Mouse (Mus musculus) embryonic facial prominence, embryonic 10.5 days (tissue): Measurements from ENCODE around the gene Adcy1. TPM values are rescaled to one million over a fixed set of nuclear protein-coding genes. Genes with fewer than 3 reads are reported as not detected.

ENCODE experiments used
- DNase-seq: peaks from one replicate; pipeline ENCODE4 v3.0.0-alpha.2; 2017; ENCODE audit warnings: low spot score
- H3K27ac ChIP-seq: fragments of 300-500 bp; sonication (generic); replicated peaks from 2 replicates; pipeline ENCODE4 v1.5.1; 2016; ENCODE audit warnings: mild to moderate bottlenecking
- H3K27me3 ChIP-seq: fragments of 300-500 bp; sonication (generic); replicated peaks from 2 replicates; pipeline ENCODE4 v1.6.1; 2016; ENCODE audit warnings: low read depth, mild to moderate bottlenecking; ENCODE audit not compliant: poor library complexity, severe bottlenecking
- H3K36me3 ChIP-seq: fragments of 300-500 bp; sonication (generic); replicated peaks from 2 replicates; pipeline ENCODE4 v1.6.1; 2016; ENCODE audit warnings: mild to moderate bottlenecking, moderate library complexity
- H3K4me1 ChIP-seq: fragments of 300-500 bp; sonication (generic); 2 replicates; pipeline ENCODE4 v1.6.1; 2016
- H3K4me3 ChIP-seq: fragments of 300-500 bp; sonication (generic); 2 replicates; pipeline ENCODE4 v1.5.1; 2016; ENCODE audit warnings: mild to moderate bottlenecking, moderate library complexity
- H3K9me3 ChIP-seq: fragments of 300-500 bp; sonication (generic); 2 replicates; pipeline ENCODE4 v1.6.1; 2016; ENCODE audit warnings: mild to moderate bottlenecking
- WGBS: fragments of 180-500 bp; shearing (Covaris S2); methylation state at CpG from one replicate; pipeline ENCODE4 v1.1.7; 2016; 5-methylcytosine and 5-hydroxymethylcytosine counted together
- polyA plus RNA-seq: library from polyadenylated mRNA; unstranded; fragments of >200 nt; fragmentation: Nextera tagmentation; extraction: Ambion mirVana; gene quantifications from 2 replicates; pipeline ENCODE4 v1.2.1, GENCODE M21; 2016

Gene Adcy1
- polyA plus RNA-seq, 1 experiment from 2014 or later = 1.2 TPM

DNA sequence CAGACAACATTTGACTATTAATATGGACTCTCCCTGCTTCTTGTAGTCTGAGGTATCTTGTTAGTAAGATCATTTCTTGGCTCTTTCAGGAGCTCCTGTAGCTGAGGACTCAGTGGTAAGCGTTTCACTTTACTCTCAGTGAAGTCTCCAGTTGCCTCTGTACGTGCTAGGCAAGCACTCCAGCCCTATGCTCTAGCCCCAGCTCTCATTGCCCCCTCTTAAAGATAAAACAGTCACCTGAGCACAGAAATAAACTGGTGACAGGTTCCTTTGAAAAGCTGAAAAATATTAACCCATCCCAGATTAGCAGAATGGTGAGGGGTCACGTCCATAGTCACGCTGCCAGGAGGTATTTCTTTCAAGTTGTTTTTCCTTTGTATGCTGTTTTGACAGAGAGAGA is 115.4 kb downstream of the Adcy1 start:
- Histone ChIP-seq H3K4me3 (no peak overlapping the region), H3K4me1 (peaks cover 10% of the 10 kb centered on the region), H3K27ac (no peak overlapping the region), H3K27me3 (no peaks in the 10 kb centered on the region), H3K9me3 (no peaks in the 10 kb centered on the region), H3K36me3 (no peaks in the 10 kb centered on the region)
- no peak for DNase-seq
- WGBS = 80% methylated on average over 4 of the region's 4 CpGs

DNA sequence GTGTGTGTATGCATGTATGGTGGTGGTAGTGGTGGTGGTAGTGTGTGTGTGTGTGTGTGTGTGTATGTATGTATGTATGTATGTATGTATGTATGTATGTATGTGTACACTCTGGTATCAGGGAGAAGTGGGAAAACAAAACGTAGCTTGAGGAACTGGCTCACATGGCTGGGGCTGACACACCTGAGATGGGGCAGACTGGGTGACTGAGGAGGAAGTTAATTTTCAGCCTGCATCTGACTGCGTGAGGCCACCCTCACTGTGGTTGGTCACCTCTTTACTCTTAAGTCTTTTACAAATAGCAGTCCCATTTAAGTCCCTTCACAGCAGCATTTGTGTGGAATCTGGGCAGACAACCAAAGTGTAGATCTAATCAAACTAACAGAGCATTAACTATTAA is 116.0 kb downstream of the Adcy1 start:
- H3K36me3 ChIP-seq = no peaks in the 10 kb centered on the region
- 83% methylated on average over 2 of the region's 2 CpGs for WGBS
- peaks cover 14% of the 10 kb centered on the region for H3K4me1 ChIP-seq
- H3K27ac ChIP-seq = no peak overlapping the region
- no peaks in the 10 kb centered on the region for H3K9me3 ChIP-seq
- no peaks in the 10 kb centered on the region for H3K27me3 ChIP-seq
- no peak overlapping the region for H3K4me3 ChIP-seq
- DNase-seq = no peak

GRCm38 (mm10) chr11:7182409-7183042 is 119.2 kb downstream of the Adcy1 start:
- no peak overlapping the region for H3K27ac ChIP-seq
- DNase-seq = no peak
- H3K9me3 ChIP-seq = no peaks in the 10 kb centered on the region
- H3K4me3 ChIP-seq = no peak overlapping the region
- H3K27me3 ChIP-seq = no peaks in the 10 kb centered on the region
- no peaks in the 10 kb centered on the region for H3K36me3 ChIP-seq
- WGBS = 38% methylated on average over 8 of the region's 8 CpGs
- peaks cover 35% of the 10 kb centered on the region for H3K4me1 ChIP-seq

GRCm38 (mm10) chr11:7184420-7184819 is 121.1 kb downstream of the Adcy1 start:
- no peak overlapping the region for H3K27ac ChIP-seq
- no peaks in the 10 kb centered on the region for H3K9me3 ChIP-seq
- no peaks in the 10 kb centered on the region for H3K36me3 ChIP-seq

GRCm38 (mm10) chr11:7187472-7187871 is 124.2 kb downstream of the Adcy1 start:
- no peaks in the 10 kb centered on the region for H3K27me3 ChIP-seq
- H3K4me1 ChIP-seq = peaks cover 34% of the 10 kb centered on the region
- H3K27ac ChIP-seq = no peak overlapping the region
- H3K9me3 ChIP-seq = no peaks in the 10 kb centered on the region
- no peak for DNase-seq
- H3K36me3 ChIP-seq = no peaks in the 10 kb centered on the region
- H3K4me3 ChIP-seq = no peak overlapping the region
- 38% methylated on average over 8 of the region's 8 CpGs for WGBS

More at GRCm38 (mm10) chr11:7184420-7184819, 121.1 kb downstream of the Adcy1 start:
- no peaks in the 10 kb centered on the region for H3K27me3 ChIP-seq
- H3K4me3 ChIP-seq = no peak overlapping the region
- DNase-seq = no peak
- WGBS = 18% methylated on average over 1 of the region's 1 CpGs
- H3K4me1 ChIP-seq = peaks cover 37% of the 10 kb centered on the region

DNA sequence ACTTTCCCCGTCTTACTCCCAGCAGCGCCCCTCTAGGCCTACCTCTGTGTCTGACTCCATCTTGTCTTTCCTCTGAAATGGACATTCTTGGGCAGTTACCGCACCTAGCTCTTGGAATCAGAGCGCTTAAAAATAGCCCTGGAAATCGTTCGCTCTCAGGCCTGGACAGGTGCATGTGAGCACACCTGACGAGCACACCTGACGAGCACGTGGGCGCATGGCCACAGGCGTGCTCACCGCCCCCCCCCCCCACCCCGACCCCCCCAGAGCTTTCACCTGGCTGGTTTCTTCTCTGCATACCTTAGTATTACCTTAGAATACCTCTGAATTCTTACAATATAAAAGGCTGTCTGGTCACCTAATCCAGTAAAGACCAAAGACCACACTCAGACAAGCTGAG is 125.2 kb downstream of the Adcy1 start, which contains the start of gene Gm11985:
Gene Gm11985, minus strand, starts transcription at position 101 of the 400 bp plus-strand sequence.
- H3K4me1 ChIP-seq = peaks cover 34% of the 10 kb centered on the region
- DNase-seq = no peak
- H3K27ac ChIP-seq = no peak within 1 kb of the TSS
- H3K27me3 ChIP-seq = no peaks in the 10 kb centered on the region
- 94% methylated on average over 13 of the region's 13 CpGs for WGBS
- H3K36me3 ChIP-seq = no peaks in the 10 kb centered on the region
- no peak within 1 kb of the TSS for H3K4me3 ChIP-seq
- H3K9me3 ChIP-seq = no peaks in the 10 kb centered on the region

- Histone ChIP-seq H3K27ac (no peak overlapping the region), H3K4me1 (peaks cover 14% of the 10 kb centered on the region), H3K27me3 (no peaks in the 10 kb centered on the region), H3K4me3 (no peak overlapping the region), H3K9me3 (no peaks in the 10 kb centered on the region; the same call in 1 of the 2 replicates), H3K36me3 (no peaks in the 10 kb centered on the region)
- 71% methylated on average over 6 of the region's 6 CpGs for WGBS
- DNase-seq = no peak
Measured at GRCm38 (mm10) chr11:7192710-7193109, 129.4 kb downstream of the Adcy1 start.

- H3K27ac ChIP-seq = no peak overlapping the region
- no peak for DNase-seq
- WGBS = 79% methylated on average over 9 of the region's 9 CpGs
- no peak overlapping the region for H3K4me3 ChIP-seq
- peaks cover 19% of the 10 kb centered on the region for H3K4me1 ChIP-seq
- H3K9me3 ChIP-seq = no peaks in the 10 kb centered on the region; the same call in 1 of the 2 replicates
- 0 out of 2 replicates have a peak, but pooled peaks cover 4% of the 10 kb centered on the region for H3K27me3 ChIP-seq
- no peaks in the 10 kb centered on the region for H3K36me3 ChIP-seq
Measured at GRCm38 (mm10) chr11:7193134-7193533, 129.8 kb downstream of the Adcy1 start.

DNA sequence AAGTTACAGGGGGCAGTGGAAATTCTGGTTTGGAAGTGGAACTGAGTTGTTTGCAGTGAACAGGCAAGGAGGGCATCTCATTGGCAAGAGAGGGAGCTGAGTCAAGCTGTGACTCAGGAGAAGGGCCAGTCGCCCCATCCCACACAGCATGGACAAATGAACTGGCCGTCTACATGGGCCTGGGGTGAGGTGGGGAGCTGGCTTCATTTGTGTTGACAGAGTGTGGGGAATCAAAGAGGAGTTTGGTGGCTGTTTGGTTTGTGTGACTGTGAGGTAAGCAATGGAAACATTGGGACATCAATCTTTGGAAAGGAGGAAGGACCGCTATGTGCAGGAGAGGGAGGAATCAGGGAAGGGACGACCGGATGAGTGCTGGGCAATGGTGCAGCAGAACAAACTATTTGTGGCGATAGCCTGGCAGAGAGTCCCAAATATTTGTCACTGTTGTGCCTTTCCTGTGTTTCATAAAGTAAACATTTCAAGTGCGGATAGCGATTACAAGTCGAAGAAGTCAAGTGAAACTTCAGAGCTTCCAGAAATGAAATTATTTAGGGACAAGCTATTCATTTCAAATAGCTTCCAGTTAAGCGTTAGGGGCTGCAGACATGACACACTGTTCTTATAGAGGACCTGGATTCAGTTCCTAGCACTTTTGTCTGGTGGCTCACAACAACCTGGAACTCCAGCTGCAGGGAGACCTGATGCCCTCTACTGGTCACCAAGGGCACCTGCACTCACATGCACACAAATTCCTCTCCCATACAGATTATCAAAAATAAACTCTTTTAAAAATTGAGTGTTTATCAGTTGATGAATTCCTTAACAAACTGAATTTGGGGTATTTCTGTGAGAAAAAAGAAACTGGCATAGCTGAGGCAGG is 131.4 kb downstream of the Adcy1 start:
- Histone ChIP-seq H3K27ac (no peak overlapping the region), H3K36me3 (no peaks in the 10 kb centered on the region), H3K4me3 (no peak overlapping the region), H3K4me1 (peaks cover 19% of the 10 kb centered on the region), H3K9me3 (no peaks in the 10 kb centered on the region; the same call in 1 of the 2 replicates), H3K27me3 (0 out of 2 replicates have a peak, but pooled peaks cover 4% of the 10 kb centered on the region)
- DNase-seq = no peak
- WGBS = 93% methylated on average over 10 of the region's 10 CpGs

DNA sequence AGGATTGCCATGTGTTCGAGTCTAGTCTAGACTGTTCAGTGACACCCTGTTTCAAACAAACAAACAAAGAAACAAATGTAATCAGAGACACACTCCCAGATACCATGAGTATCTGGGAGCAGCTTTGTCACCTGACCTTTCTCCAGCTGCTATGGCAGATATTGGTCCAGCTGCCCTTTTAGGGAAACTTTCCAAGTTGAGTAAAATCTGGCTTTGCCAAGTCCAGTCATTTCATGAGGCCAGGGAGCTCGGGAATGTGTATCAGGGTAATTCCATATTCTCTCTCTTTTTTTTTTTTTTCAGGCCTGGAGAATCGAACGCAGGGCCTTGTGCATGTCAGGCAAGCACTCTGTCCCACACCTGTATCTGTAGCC is 132.0 kb downstream of the Adcy1 start:
- H3K36me3 ChIP-seq = no peaks in the 10 kb centered on the region
- H3K4me1 ChIP-seq = peaks cover 19% of the 10 kb centered on the region
- no peak overlapping the region for H3K27ac ChIP-seq
- DNase-seq = no peak
- 0 out of 2 replicates have a peak, but pooled peaks cover 4% of the 10 kb centered on the region for H3K27me3 ChIP-seq
- 95% methylated on average over 4 of the region's 4 CpGs for WGBS
- H3K9me3 ChIP-seq = no peaks in the 10 kb centered on the region; the same call in 1 of the 2 replicates
- H3K4me3 ChIP-seq = no peak overlapping the region

GRCm38 (mm10) chr11:7197491-7197941 is 134.2 kb downstream of the Adcy1 start, which contains the start of gene Igfbp1:
Gene Igfbp1 (plus strand): TSS chr11:7197782.
- no peak within 1 kb of the TSS for H3K4me3 ChIP-seq
- H3K9me3 ChIP-seq = no peaks in the 10 kb centered on the region; the same call in 1 of the 2 replicates
- WGBS = 53% methylated on average over 12 of the region's 12 CpGs
- no peak for DNase-seq
- H3K4me1 ChIP-seq = peaks cover 19% of the 10 kb centered on the region
- 0 out of 2 replicates have a peak, but pooled peaks cover 4% of the 10 kb centered on the region for H3K27me3 ChIP-seq
- H3K27ac ChIP-seq = peak within 1 kb of the TSS; percentile 58
- H3K36me3 ChIP-seq = no peaks in the 10 kb centered on the region

GRCm38 (mm10) chr11:7198006-7198405 is 134.7 kb downstream of the Adcy1 start:
- H3K4me1 ChIP-seq = peaks cover 16% of the 10 kb centered on the region
- 0 out of 2 replicates have a peak, but pooled peaks cover 4% of the 10 kb centered on the region for H3K27me3 ChIP-seq
- no peaks in the 10 kb centered on the region; the same call in 1 of the 2 replicates for H3K9me3 ChIP-seq
- 89% methylated on average over 19 of the region's 19 CpGs for WGBS
- peak overlapping the region; percentile 58 for H3K27ac ChIP-seq
- DNase-seq = no peak
- no peak overlapping the region for H3K4me3 ChIP-seq
- no peaks in the 10 kb centered on the region for H3K36me3 ChIP-seq
